Mouse (Mus musculus) hindbrain, embryonic 15.5 days (tissue): ENCODE data around the gene Npnt. TPM values are rescaled to one million over a fixed set of nuclear protein-coding genes. Genes with fewer than 3 reads are reported as not detected.
A peak's percentile ranks its signal among the peaks of the same experiment; 100 is the strongest.

Experiments used
- ATAC-seq: fragments of 200-750 bp; cut with Nextera tagmentation; 2 replicates; pipeline ENCODE4 v1.8.0; 2017; ENCODE audit warnings: low read depth, moderate number of reproducible peaks, moderate TSS enrichment; ENCODE audit not compliant: low FRiP score
- H3K27ac ChIP-seq: fragments of 300-500 bp; sonication (generic); replicated peaks from 2 replicates; pipeline ENCODE4 v1.5.1; 2015; ENCODE audit warnings: mild to moderate bottlenecking, inconsistent platforms
- H3K27me3 ChIP-seq: fragments of 300-500 bp; sonication (generic); 2 replicates; pipeline ENCODE4 v1.6.1; 2015; ENCODE audit warnings: control low read depth, inconsistent platforms
- H3K36me3 ChIP-seq: fragments of 300-500 bp; sonication (generic); 2 replicates; pipeline ENCODE4 v1.6.1; 2015; ENCODE audit warnings: control low read depth, inconsistent platforms
- H3K4me1 ChIP-seq: fragments of 300-500 bp; sonication (generic); replicated peaks from 2 replicates; pipeline ENCODE4 v1.6.1; 2015; ENCODE audit warnings: control low read depth, inconsistent platforms
- H3K4me2 ChIP-seq: fragments of 300-500 bp; sonication (generic); 2 replicates; pipeline ENCODE4 v1.6.1; 2015; ENCODE audit warnings: moderate library complexity, mild to moderate bottlenecking, inconsistent platforms
- H3K4me3 ChIP-seq: fragments of 300-500 bp; sonication (generic); 2 replicates; pipeline ENCODE4 v1.5.1; 2015; ENCODE audit warnings: mild to moderate bottlenecking, inconsistent platforms
- H3K9ac ChIP-seq: fragments of 300-500 bp; sonication (generic); 2 replicates; pipeline ENCODE4 v1.6.1; 2015; ENCODE audit warnings: inconsistent platforms
- H3K9me3 ChIP-seq: fragments of 300-500 bp; sonication (generic); 2 replicates; pipeline ENCODE4 v1.6.1; 2016; ENCODE audit warnings: control low read depth, inconsistent platforms
- WGBS: fragments of 180-500 bp; shearing (Covaris S2); methylation state at CpG from one replicate; pipeline ENCODE4 v1.1.7; 2015; 5-methylcytosine and 5-hydroxymethylcytosine counted together
- polyA plus RNA-seq: library from polyadenylated mRNA; unstranded; fragments of >200 nt; fragmentation: Nextera tagmentation; extraction: Ambion mirVana; gene quantifications from 2 replicates; pipeline ENCODE4 v1.2.1, GENCODE M21; 2015

The Npnt gene
- polyA plus RNA-seq, 1 experiment from 2014 or later: 28.4 TPM

DNA sequence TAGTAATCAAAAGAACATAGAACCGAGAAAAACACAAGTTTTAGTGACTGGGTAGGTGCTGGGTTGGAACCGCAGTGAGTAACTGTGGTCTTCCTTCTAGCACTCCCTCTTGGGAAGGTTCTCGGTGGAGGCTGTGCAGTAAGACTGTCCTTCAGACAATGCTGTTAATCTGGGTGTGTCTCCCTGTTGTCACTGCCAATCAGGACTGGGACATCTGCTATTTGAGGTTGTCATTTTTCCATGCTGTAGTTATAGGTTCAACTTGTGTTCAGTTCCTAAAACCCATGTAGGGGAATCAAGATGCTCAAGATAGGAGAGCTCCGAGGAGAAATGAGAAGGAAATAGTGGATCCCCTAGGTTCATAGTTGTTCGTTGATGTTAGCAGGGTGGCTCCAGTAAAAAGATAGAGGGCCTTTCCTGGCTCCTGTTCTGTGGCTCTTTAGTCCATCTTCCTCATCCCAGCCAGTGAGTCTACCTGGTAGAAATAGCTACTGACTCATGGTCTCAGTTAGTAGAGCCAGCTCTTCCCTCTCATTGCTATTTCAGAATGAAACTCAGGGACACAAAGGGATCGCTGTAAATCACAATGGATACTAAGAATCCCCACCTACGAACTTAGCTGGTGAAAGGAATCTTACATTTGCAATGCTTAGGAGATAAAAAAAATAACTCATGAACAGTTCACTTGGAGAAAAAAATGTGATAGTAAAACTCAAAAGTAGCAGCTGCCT lies 12.7 kb upstream of the Npnt start:
- Histone ChIP-seq H3K4me1 (no peaks in the 10 kb centered on the region), H3K4me3 (no peak overlapping the region), H3K4me2 (no peak overlapping the region), H3K27me3 (no peaks in the 10 kb centered on the region), H3K27ac (no peak overlapping the region), H3K9me3 (no peaks in the 10 kb centered on the region), H3K36me3 (no peaks in the 10 kb centered on the region), H3K9ac (no peak overlapping the region)
- no peak for ATAC-seq
- 88% methylated on average over 7 of the region's 7 CpGs for WGBS

DNA sequence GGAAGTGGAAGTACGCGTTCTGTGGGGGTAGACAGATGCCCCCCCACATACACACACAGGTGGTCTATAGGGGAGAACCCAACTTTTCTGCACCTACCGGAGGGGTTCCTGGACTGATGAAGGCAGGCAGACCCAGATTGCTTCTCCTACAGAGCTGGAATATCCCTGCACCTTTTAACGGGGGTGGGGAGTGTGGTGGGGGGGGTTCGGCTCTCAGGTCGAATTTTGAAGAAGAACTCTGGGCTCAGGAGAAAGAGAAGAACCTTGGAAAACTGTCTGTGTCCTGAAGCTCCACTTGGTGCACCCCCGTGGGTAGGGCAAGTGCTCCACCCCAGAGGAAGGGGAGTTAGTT lies 414 bp upstream of the Npnt start:
- no peaks in the 10 kb centered on the region for H3K36me3 ChIP-seq
- WGBS: 7% methylated on average over 7 of the region's 7 CpGs
- H3K4me3 ChIP-seq: peak overlapping the region; percentile 80
- ATAC-seq: peak; percentile 41; the same call in 1 of the 2 replicates
- peaks cover 21% of the 10 kb centered on the region for H3K4me1 ChIP-seq
- peak overlapping the region; percentile 59 for H3K9ac ChIP-seq
- H3K27me3 ChIP-seq: peaks cover 8% of the 10 kb centered on the region; the same call in 1 of the 2 replicates
- no peak overlapping the region for H3K27ac ChIP-seq
- no peaks in the 10 kb centered on the region for H3K9me3 ChIP-seq
- peak overlapping the region; percentile 91 for H3K4me2 ChIP-seq

DNA sequence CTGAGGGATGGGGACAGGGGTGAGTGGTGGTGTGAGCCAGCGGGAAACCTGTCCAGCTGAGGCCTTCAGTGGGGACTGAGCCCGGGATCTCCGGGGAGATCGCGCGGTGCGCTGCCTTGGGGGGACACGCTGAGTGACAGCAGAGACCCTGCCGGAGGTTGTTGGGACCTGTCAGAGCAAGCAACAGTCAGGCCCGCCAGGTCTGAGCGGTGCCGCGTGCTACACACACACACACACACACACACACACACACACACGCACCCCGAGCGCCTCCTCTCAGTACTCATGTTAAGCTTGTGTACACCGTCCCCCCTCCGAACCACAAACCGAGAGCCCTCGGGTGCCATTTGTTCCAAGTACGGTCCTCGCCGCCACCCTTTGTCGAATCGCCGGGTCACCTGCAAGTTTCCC lies 706 bp downstream of the Npnt start:
- peaks cover 8% of the 10 kb centered on the region; the same call in 1 of the 2 replicates for H3K27me3 ChIP-seq
- no peaks in the 10 kb centered on the region for H3K9me3 ChIP-seq
- peak overlapping the region; percentile 59 for H3K9ac ChIP-seq
- peak; percentile 80 for ATAC-seq
- WGBS: under 1% methylated on average over 25 of the region's 26 CpGs
- H3K4me3 ChIP-seq: peak overlapping the region; percentile 80
- no peak overlapping the region for H3K27ac ChIP-seq
- H3K36me3 ChIP-seq: no peaks in the 10 kb centered on the region
- H3K4me1 ChIP-seq: peaks cover 21% of the 10 kb centered on the region
- peak overlapping the region; percentile 91 for H3K4me2 ChIP-seq

DNA sequence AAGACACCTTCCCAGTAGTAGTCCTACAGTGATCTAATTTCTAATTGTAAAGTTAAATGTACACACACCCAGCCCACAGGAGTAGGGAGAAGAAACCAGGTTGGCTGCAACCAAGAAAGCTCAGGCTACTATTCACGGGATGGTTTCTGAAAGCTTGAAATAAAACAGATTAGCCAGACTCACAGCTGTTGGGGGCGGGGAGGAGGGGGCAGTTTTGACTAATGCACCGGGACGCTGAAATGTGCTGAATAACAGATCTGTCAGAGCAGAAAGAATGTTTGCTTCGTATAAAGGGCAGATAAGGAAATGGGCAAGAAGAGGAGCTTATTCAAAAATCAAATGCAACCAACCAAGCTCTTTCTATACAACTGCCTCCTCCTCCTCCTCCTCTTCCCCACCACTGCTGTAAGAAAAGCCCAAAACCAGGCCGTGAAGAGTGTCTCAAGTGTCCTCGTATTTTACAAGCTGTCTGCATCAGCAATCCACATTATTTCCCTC lies 1.7 kb downstream of the Npnt start:
- WGBS: 20% methylated on average over 7 of the region's 7 CpGs
- no peak overlapping the region for H3K9ac ChIP-seq
- H3K4me3 ChIP-seq: 0 out of 2 replicates have a peak overlapping the region, but pooled peaks have one; percentile 6
- peaks cover 8% of the 10 kb centered on the region; the same call in 1 of the 2 replicates for H3K27me3 ChIP-seq
- H3K27ac ChIP-seq: no peak overlapping the region
- peaks cover 21% of the 10 kb centered on the region for H3K4me1 ChIP-seq
- peak overlapping the region; percentile 91 for H3K4me2 ChIP-seq
- H3K36me3 ChIP-seq: no peaks in the 10 kb centered on the region
- no peaks in the 10 kb centered on the region for H3K9me3 ChIP-seq
- no peak for ATAC-seq

DNA sequence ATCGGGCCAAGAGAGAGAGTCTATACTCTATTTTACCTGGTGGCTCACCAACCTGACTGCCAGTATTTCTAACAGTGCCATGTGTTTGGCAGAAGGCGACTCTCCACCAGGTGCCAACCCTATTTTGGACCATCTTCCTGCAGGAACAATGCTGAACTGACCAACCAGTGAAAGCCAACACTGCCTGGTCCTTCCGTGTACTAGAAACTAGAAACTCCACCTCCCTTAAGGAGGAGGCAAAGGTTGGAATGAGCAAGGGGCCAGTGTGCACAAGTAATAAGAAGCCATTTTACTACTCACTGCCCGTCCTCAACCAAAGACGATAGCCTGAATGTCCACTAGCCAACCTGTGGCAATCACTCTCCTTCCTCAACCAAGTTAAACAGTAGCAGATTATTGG lies 4.0 kb downstream of the Npnt start:
- 94% methylated on average over 5 of the region's 5 CpGs for WGBS
- Histone ChIP-seq H3K4me3 (no peak overlapping the region), H3K27ac (no peak overlapping the region), H3K9ac (no peak overlapping the region), H3K4me2 (no peak overlapping the region), H3K9me3 (no peaks in the 10 kb centered on the region), H3K36me3 (no peaks in the 10 kb centered on the region), H3K4me1 (peaks cover 21% of the 10 kb centered on the region), H3K27me3 (peaks cover 8% of the 10 kb centered on the region; the same call in 1 of the 2 replicates)
- no peak for ATAC-seq

DNA sequence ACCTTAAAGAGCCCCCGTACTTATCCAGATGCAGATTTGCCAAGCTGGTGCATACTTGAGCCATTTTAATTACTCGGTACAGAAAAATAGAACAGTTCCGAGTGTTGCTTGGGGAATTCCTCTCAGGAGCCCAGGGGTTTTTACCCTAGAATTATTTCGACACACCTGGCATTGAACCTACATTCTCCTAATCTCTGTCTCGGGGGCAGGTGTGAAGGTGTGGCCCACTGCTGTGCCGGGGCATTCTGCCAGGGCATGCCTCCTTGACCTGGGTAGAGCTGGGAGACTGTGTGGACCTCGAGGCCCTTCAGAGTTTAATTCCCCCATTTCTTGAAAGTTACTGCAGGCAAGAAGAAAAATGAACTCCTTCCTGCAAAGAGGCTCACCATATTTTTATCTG lies 4.4 kb downstream of the Npnt start:
- H3K36me3 ChIP-seq: no peaks in the 10 kb centered on the region
- no peak overlapping the region for H3K9ac ChIP-seq
- H3K9me3 ChIP-seq: no peaks in the 10 kb centered on the region
- H3K4me2 ChIP-seq: no peak overlapping the region
- ATAC-seq: no peak
- H3K4me1 ChIP-seq: peaks cover 21% of the 10 kb centered on the region
- no peak overlapping the region for H3K27ac ChIP-seq
- 0 out of 2 replicates have a peak, but pooled peaks cover 5% of the 10 kb centered on the region for H3K27me3 ChIP-seq
- H3K4me3 ChIP-seq: no peak overlapping the region
- 84% methylated on average over 7 of the region's 7 CpGs for WGBS

DNA sequence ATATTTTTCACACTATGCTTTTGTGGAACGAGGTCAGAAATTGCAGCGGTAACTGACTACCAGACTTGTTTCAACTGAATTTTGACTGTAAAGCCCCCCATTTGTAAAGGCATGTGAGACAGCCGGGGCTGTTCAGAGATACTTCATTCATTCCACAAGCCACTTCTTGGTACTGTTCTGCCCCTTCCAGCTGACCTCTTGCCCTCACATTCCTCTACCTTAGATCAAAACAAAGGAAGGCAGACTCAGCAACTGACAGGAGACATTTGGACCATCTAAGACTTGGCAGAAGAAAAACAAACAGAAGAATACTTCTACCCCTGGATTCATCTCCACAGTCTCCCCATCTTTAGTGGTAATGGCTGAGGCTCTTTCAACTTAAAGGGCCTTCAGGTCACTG lies 5.5 kb downstream of the Npnt start:
- no peak for ATAC-seq
- H3K4me2 ChIP-seq: no peak overlapping the region
- H3K27me3 ChIP-seq: 0 out of 2 replicates have a peak, but pooled peaks cover 5% of the 10 kb centered on the region
- H3K9ac ChIP-seq: no peak overlapping the region
- WGBS: 45% methylated on average over 3 of the region's 3 CpGs
- no peak overlapping the region for H3K27ac ChIP-seq
- H3K4me1 ChIP-seq: peaks cover 15% of the 10 kb centered on the region
- no peaks in the 10 kb centered on the region for H3K36me3 ChIP-seq
- no peaks in the 10 kb centered on the region for H3K9me3 ChIP-seq
- no peak overlapping the region for H3K4me3 ChIP-seq

DNA sequence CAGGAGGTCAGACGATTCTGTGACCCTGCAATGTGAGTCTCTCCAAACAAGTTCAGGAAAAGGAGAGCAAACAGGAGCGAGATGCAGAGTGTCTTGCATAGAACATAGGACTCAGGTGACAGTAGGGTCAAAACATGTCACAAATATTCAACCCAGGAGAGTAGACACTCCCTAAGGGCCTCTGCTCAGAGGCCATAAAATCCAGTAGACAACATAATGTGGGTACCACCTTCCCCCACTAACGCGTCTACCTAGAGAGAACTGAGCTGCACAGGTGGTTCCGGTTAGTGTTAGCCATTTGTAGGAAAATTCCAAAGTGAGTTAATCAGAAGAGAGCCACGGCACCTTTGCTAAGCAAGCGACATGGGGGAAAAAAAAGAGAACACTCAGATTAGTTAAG lies 5.9 kb downstream of the Npnt start:
- Histone ChIP-seq H3K9me3 (no peaks in the 10 kb centered on the region), H3K27me3 (0 out of 2 replicates have a peak, but pooled peaks cover 5% of the 10 kb centered on the region), H3K4me2 (no peak overlapping the region), H3K4me1 (peaks cover 10% of the 10 kb centered on the region), H3K27ac (no peak overlapping the region), H3K36me3 (no peaks in the 10 kb centered on the region), H3K9ac (no peak overlapping the region), H3K4me3 (no peak overlapping the region)
- 74% methylated on average over 7 of the region's 7 CpGs for WGBS
- ATAC-seq: no peak

DNA sequence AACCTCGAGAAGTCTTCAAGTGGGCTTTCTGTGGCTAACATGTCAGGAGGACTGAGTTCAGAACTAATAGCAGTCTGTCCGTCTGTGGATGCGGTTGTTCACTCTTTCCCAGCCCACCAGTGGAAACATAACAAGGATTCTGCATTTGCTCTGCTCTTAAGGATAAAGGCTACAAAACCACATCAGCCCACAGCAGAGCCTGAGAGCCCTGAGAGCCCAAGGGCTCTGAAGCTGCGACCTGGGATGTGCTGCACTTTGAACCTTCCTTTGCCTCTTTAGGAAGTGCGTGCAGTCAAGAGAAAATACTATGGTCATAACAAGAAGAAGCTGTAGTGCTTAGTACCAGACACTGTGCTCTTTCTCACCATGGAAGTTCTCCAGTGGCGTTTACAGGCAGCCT lies 7.3 kb downstream of the Npnt start:
- no peaks in the 10 kb centered on the region for H3K9me3 ChIP-seq
- ATAC-seq: no peak
- H3K27ac ChIP-seq: no peak overlapping the region
- no peak overlapping the region for H3K9ac ChIP-seq
- 90% methylated on average over 6 of the region's 6 CpGs for WGBS
- H3K27me3 ChIP-seq: 0 out of 2 replicates have a peak, but pooled peaks cover 3% of the 10 kb centered on the region
- no peaks in the 10 kb centered on the region for H3K4me1 ChIP-seq
- H3K36me3 ChIP-seq: no peaks in the 10 kb centered on the region
- H3K4me2 ChIP-seq: no peak overlapping the region
- no peak overlapping the region for H3K4me3 ChIP-seq

DNA sequence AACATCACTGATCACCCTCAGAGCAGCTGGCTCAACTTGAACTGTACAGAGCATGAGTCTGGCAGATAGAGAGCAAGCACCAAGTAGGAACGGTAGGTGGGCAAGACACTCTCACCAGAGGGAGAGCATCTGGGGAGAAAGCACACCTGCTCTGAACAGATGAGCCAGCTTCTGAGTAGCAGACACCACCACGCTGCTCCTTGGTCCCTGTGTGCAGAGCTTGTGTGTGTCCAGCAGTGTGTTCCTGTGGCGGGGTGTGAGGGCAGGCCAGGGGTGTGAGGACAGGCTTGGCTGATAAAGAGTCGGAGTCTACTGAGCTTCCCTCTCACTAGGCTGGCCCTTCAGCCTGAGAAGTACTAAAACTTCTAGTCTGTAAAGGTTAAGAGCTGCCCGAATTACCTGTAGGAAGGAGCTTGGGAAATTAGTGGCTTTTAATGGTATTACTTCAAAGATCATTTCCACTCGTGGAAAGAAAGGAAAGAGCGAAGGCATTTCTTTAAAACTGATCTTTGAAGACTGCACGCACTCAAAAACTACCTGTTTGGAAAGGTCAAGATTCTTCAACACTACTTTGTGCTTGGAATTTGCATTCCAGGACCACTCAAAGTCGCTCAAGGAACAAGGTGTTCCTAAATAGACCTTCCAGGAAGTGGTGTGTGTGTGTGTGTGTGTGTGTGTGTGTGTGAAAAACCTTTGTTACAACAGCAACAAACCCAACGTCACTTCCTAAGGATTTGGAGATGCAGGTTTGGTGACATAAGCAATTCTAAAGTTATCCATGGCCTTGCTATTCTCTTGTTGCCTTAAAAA lies 9.7 kb downstream of the Npnt start:
- H3K27ac ChIP-seq: no peak overlapping the region
- no peaks in the 10 kb centered on the region for H3K9me3 ChIP-seq
- no peak overlapping the region for H3K4me3 ChIP-seq
- ATAC-seq: no peak
- no peak overlapping the region for H3K9ac ChIP-seq
- no peaks in the 10 kb centered on the region for H3K27me3 ChIP-seq
- H3K4me1 ChIP-seq: no peaks in the 10 kb centered on the region
- H3K4me2 ChIP-seq: no peak overlapping the region
- WGBS: 89% methylated on average over 10 of the region's 10 CpGs
- no peaks in the 10 kb centered on the region for H3K36me3 ChIP-seq

DNA sequence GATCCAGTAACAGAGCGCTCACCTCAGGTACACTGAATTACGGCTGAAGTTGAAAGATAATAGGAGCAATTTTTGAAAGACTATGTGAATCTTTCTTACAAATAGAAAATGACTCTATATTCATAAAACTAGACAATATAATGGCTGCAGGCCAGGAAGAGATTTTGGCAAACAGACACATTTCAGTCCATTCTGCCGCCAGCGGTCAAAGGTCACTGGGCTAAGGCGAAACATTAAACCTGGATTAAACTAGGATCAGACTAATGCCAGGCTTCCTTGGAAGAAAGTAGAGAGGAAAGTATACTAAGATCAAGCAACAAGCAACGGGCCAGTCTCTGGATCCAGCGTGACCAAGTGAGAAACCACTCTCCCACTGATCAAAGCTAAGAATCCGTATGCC lies 11.1 kb downstream of the Npnt start:
- H3K4me1 ChIP-seq: peaks cover 6% of the 10 kb centered on the region; the same call in 1 of the 2 replicates
- H3K27me3 ChIP-seq: no peaks in the 10 kb centered on the region
- no peak overlapping the region for H3K9ac ChIP-seq
- no peaks in the 10 kb centered on the region for H3K9me3 ChIP-seq
- H3K36me3 ChIP-seq: no peaks in the 10 kb centered on the region
- H3K4me3 ChIP-seq: no peak overlapping the region
- WGBS: 85% methylated on average over 8 of the region's 8 CpGs
- no peak overlapping the region for H3K4me2 ChIP-seq
- no peak for ATAC-seq
- no peak overlapping the region for H3K27ac ChIP-seq

DNA sequence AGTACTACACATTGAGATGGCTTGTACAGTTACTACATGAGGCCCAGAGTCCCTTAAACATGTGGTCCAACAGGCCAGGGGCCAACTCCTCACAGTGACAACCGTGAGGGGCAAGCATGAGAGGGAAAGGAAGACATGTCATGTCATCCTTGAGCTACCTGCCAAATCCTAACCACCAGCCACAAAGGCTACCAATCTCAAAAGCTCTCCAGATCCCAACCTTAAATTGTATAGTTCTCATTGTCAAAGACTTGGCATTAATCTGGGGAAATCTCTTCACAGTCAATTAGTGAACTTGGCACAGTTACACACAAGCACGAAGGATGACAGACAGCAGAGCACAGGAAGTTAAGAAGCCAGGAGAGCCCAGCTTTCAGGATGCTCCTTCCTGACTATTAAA lies 15.4 kb downstream of the Npnt start:
- 49% methylated on average over 2 of the region's 2 CpGs for WGBS
- ATAC-seq: peak; percentile 81

More for the DNA sequence above, 15.4 kb downstream of the Npnt start:
- H3K4me1 ChIP-seq: peaks cover 6% of the 10 kb centered on the region; the same call in 1 of the 2 replicates
- no peak overlapping the region for H3K27ac ChIP-seq
- H3K9ac ChIP-seq: no peak overlapping the region
- no peaks in the 10 kb centered on the region for H3K9me3 ChIP-seq
- no peak overlapping the region for H3K4me2 ChIP-seq
- H3K4me3 ChIP-seq: no peak overlapping the region
- H3K27me3 ChIP-seq: no peaks in the 10 kb centered on the region
- H3K36me3 ChIP-seq: no peaks in the 10 kb centered on the region
